Mouse (Mus musculus) layer of hippocampus, postnatal 10 days (tissue): ENCODE data around the gene B3gnt6. TPM values are rescaled to one million over a fixed set of nuclear protein-coding genes. Genes with fewer than 3 reads are reported as not detected.
A peak's percentile ranks its signal among the peaks of the same experiment; 100 is the strongest.
"Not testable (repeated sequence)": the region's sequence is repeated elsewhere in the genome, so short reads cannot be mapped to it uniquely, and the experiment has no call there.

ENCODE experiments used
- DNase-seq, 2 experiments: peaks; one replicate each; pipeline ENCODE4 v3.0.0; 2021; ENCODE audit warnings: low spot score in 2 of 2
- long read RNA-seq: library from polyadenylated mRNA; stranded (forward); transcript quantifications from one replicate; pipeline ENCODE4 v2.0.0, GENCODE M21; 2023
- total RNA-seq, 2 experiments: library from RNA; stranded (reverse); gene quantifications; 2 replicates each; pipeline ENCODE4 v1.2.3; 2021

The B3gnt6 gene
- total RNA-seq = under 1 TPM in 1 of 2 experiments, not detected in 1; 0.22 TPM
- long read RNA-seq, partial matches to known transcripts = 1 of 1 reads
- long read RNA-seq, other reads (novel, unspliced or antisense) = 0 of 1 reads

GRCm38 (mm10) chr7:98199381-98199780, at the start of gene B3gnt6:
B3gnt6 (minus strand) TSS chr7:98199481.
- no peak for DNase-seq

- peak; percentile 8 to 43 for DNase-seq
These were observed 37.5 kb upstream of the B3gnt6 start for GRCm38 (mm10) chr7:98236686-98237359.

- DNase-seq = no peak
These were observed 24.5 kb upstream of the B3gnt6 start for GRCm38 (mm10) chr7:98223796-98224195.

GRCm38 (mm10) chr7:98216713-98217112, 17.4 kb upstream of the B3gnt6 start:
- DNase-seq = no peak

- DNase-seq = no peak
These were observed 3.7 kb upstream of the B3gnt6 start for GRCm38 (mm10) chr7:98202946-98203345.

GRCm38 (mm10) chr7:98201493-98202028, 2.3 kb upstream of the B3gnt6 start:
- DNase-seq = no peak

GRCm38 (mm10) chr7:98200396-98200795, 1.1 kb upstream of the B3gnt6 start:
- no peak for DNase-seq

- DNase-seq = no peak
These were observed 4.0 kb downstream of the B3gnt6 start for GRCm38 (mm10) chr7:98195151-98195801.

- DNase-seq = peak in 1 of 2 experiments; percentile 35
These were observed 5.1 kb downstream of the B3gnt6 start for GRCm38 (mm10) chr7:98194026-98194792.

GRCm38 (mm10) chr7:98193515-98194025, 5.7 kb downstream of the B3gnt6 start:
- DNase-seq = peak; percentile 33 to 39

- no peak for DNase-seq
These were observed 7.6 kb downstream of the B3gnt6 start for GRCm38 (mm10) chr7:98191571-98192250.

- no peak for DNase-seq
These were observed 8.7 kb downstream of the B3gnt6 start for GRCm38 (mm10) chr7:98190578-98190977.

- no peak for DNase-seq
These were observed 9.5 kb downstream of the B3gnt6 start for GRCm38 (mm10) chr7:98189745-98190144.

GRCm38 (mm10) chr7:98188680-98189079, 10.6 kb downstream of the B3gnt6 start:
- DNase-seq = no peak

GRCm38 (mm10) chr7:98188238-98188637, 11.0 kb downstream of the B3gnt6 start:
- DNase-seq = no peak

GRCm38 (mm10) chr7:98187332-98187731, 11.9 kb downstream of the B3gnt6 start:
- not testable (repeated sequence) for DNase-seq

- DNase-seq = no peak
These were observed 12.6 kb downstream of the B3gnt6 start for GRCm38 (mm10) chr7:98186637-98187036.

GRCm38 (mm10) chr7:98185326-98185725, 14.0 kb downstream of the B3gnt6 start:
- DNase-seq = peak; percentile 28 to 49

GRCm38 (mm10) chr7:98178560-98179231, 20.6 kb downstream of the B3gnt6 start:
- no peak for DNase-seq

- peak; percentile 41 to 68 for DNase-seq
These were observed 21.2 kb downstream of the B3gnt6 start, which contains the start of gene Capn5 for GRCm38 (mm10) chr7:98177929-98178559. Capn5 (minus strand) TSS chr7:98178274.
